Mouse (Mus musculus): ENCODE data around the gene Ccdc60.

DNA sequence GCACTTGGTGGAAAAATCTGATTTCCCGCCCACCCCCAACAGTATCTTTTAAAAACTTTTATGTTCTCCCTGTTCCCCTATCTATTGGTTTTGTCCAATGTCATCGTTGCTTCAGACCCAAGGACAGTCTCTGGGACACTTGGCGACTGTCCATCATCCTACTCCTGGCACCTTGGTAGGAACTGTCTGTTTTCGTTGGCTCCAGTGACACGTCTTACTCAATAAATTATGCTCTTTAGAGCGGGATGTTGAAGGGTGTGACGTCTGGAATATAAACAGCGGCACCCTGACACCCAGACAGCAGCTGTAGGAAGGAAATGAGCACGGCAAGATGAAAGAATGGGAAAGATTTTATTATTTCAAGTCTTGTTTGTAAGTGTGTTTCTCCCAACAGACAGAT is 12.2 kb upstream of the Ccdc60 start:
- no peak for TF ChIP-seq POLR2A (IDR thresholded peaks at IDR 0.05; ENCODE audit: control insufficient read depth, extremely low read depth, insufficient read depth, low read length, poor library complexity)
- TF ChIP-seq CTCF (IDR thresholded peaks at IDR 0.05; ENCODE audit: borderline replicate concordance, control insufficient read depth, extremely low read depth, insufficient read depth, low read length, poor library complexity) = no peak

Measured in thymus, adult 2 months (tissue).